Mouse (Mus musculus): ENCODE results near the gene Ccdc69. TPM values are rescaled to one million over a fixed set of nuclear protein-coding genes. Genes with fewer than 3 reads are reported as not detected.
A peak's percentile ranks its signal among the peaks of the same experiment; 100 is the strongest.

Gene Ccdc69
- polyA plus RNA-seq, 1 experiment from 2014 or later, result 0.20 TPM

DNA sequence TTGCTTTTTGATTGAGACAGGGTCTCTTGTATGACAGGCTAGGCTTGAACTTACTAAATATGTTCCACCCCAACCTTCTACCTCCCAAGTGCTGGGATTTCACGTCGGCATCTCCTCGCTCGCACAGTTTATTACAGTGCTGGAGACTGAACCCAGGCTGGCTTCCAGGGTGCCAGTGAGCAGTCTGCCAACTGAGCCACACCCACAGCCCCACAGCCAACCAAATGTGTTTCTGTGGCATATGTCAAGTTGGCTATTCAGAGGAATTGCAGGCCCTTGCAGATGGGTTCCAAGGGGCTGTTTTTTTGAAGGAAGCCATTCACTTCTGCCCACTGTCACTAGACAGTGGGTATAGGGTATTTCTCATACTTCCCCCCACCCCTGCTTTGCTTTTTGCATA is 52.0 kb downstream of the Ccdc69 start:
- H3K4me3 ChIP-seq (ENCODE audit: low read depth, low read length), result no peak overlapping the region
- 69% methylated on average over 4 of the region's 4 CpGs for WGBS
- no peak overlapping the region for H3K27ac ChIP-seq (ENCODE audit: low read depth, low read length)
- no peak overlapping the region for H3K4me2 ChIP-seq (ENCODE audit: low read length)
- H3K27me3 ChIP-seq (replicated peaks; ENCODE audit: control insufficient read depth, insufficient read depth, low read length), result no peaks in the 10 kb centered on the region
- H3K9ac ChIP-seq (ENCODE audit: low read length), result no peak overlapping the region
- H3K4me1 ChIP-seq (ENCODE audit: control insufficient read depth, insufficient read depth, low read length), result peaks cover 39% of the 10 kb centered on the region
- DNase-seq (ENCODE audit: low spot score), result peak; percentile 57
- ATAC-seq, result peak; percentile 33; the same call in 1 of the 2 replicates
- H3K36me3 ChIP-seq (ENCODE audit: control insufficient read depth, insufficient read depth, low read length), result no peaks in the 10 kb centered on the region
- no peaks in the 10 kb centered on the region for H3K9me3 ChIP-seq (replicated peaks; ENCODE audit: control insufficient read depth, low read length)

GRCm38 (mm10) chr11:55023583-55023982 is 54.3 kb downstream of the Ccdc69 start:
- peak; percentile 37 for ATAC-seq
- 52% methylated on average over 3 of the region's 3 CpGs for WGBS
- Histone ChIP-seq H3K36me3 (ENCODE audit: control insufficient read depth, insufficient read depth, low read length) (no peaks in the 10 kb centered on the region), H3K4me2 (ENCODE audit: low read length) (peak overlapping the region; percentile 39), H3K4me3 (ENCODE audit: low read depth, low read length) (no peak overlapping the region), H3K27ac (ENCODE audit: low read depth, low read length) (peak overlapping the region; percentile 96), H3K9me3 (replicated peaks; ENCODE audit: control insufficient read depth, low read length) (no peaks in the 10 kb centered on the region), H3K27me3 (replicated peaks; ENCODE audit: control insufficient read depth, insufficient read depth, low read length) (no peaks in the 10 kb centered on the region), H3K4me1 (ENCODE audit: control insufficient read depth, insufficient read depth, low read length) (peaks cover 39% of the 10 kb centered on the region), H3K9ac (ENCODE audit: low read length) (no peak overlapping the region; the same call in 1 of the 2 replicates)
- no peak for DNase-seq (ENCODE audit: low spot score)

DNA sequence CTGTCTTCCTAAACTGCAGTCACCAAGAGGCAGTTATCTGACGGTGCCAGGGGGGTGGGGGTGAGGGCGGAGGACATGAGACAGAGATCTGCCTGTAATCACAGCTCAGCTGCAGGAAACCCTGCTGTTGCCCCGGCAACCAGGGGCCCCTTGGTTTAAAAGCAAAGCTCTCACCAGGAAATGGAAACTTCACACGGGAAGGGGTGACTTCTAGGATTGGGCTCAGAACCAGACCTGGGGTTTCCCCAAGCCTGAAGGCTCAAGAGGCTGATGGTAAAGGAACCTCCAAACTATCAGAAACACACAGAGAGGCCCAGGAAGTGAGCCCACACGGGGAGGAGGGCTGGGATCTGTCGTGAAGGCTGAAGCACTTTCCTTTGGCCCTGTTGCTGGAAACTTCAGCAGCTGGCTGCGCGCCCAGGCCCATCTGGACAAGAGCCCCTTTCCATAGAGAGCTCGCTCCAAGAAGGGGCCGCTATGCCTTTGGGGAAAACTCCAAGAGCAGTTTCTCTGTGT is 54.8 kb downstream of the Ccdc69 start:
- Histone ChIP-seq H3K4me1 (ENCODE audit: control insufficient read depth, insufficient read depth, low read length) (peaks cover 39% of the 10 kb centered on the region), H3K9ac (ENCODE audit: low read length) (0 out of 2 replicates have a peak overlapping the region, but pooled peaks have one; percentile 14), H3K27me3 (replicated peaks; ENCODE audit: control insufficient read depth, insufficient read depth, low read length) (no peaks in the 10 kb centered on the region), H3K4me3 (ENCODE audit: low read depth, low read length) (no peak overlapping the region), H3K4me2 (ENCODE audit: low read length) (peak overlapping the region; percentile 39), H3K36me3 (ENCODE audit: control insufficient read depth, insufficient read depth, low read length) (no peaks in the 10 kb centered on the region), H3K9me3 (replicated peaks; ENCODE audit: control insufficient read depth, low read length) (no peaks in the 10 kb centered on the region), H3K27ac (ENCODE audit: low read depth, low read length) (peak overlapping the region; percentile 96)
- peak; percentile 87 for ATAC-seq
- DNase-seq (ENCODE audit: low spot score), result peak; percentile 92
- WGBS, result 3% methylated on average over 10 of the region's 10 CpGs

DNA sequence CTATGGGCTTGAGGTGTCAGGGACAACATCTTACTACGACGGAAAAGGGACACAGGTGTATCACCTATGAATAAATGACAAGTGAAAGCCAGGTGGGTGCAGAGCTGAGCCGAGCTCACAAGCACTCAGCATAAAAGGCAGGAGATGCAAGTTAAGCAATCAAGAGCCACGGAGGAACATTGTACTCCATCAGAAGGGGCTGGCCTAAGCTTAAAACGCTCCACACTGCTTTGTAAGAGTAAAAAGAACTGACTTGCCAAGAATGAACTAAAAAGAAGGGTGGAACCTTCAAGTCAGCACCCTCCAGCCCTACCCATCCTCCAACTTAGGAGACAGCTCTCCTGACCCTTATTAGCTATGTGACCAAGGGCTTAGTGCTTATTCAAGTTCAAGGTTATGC is 55.4 kb downstream of the Ccdc69 start:
- ATAC-seq, result no peak
- Histone ChIP-seq H3K27ac (ENCODE audit: low read depth, low read length) (peak overlapping the region; percentile 96), H3K9ac (ENCODE audit: low read length) (no peak overlapping the region), H3K4me1 (ENCODE audit: control insufficient read depth, insufficient read depth, low read length) (peaks cover 39% of the 10 kb centered on the region), H3K27me3 (replicated peaks; ENCODE audit: control insufficient read depth, insufficient read depth, low read length) (no peaks in the 10 kb centered on the region), H3K9me3 (replicated peaks; ENCODE audit: control insufficient read depth, low read length) (no peaks in the 10 kb centered on the region), H3K4me3 (ENCODE audit: low read depth, low read length) (no peak overlapping the region), H3K4me2 (ENCODE audit: low read length) (peak overlapping the region; percentile 39), H3K36me3 (ENCODE audit: control insufficient read depth, insufficient read depth, low read length) (no peaks in the 10 kb centered on the region)
- 55% methylated on average over 5 of the region's 5 CpGs for WGBS
- no peak for DNase-seq (ENCODE audit: low spot score)

DNA sequence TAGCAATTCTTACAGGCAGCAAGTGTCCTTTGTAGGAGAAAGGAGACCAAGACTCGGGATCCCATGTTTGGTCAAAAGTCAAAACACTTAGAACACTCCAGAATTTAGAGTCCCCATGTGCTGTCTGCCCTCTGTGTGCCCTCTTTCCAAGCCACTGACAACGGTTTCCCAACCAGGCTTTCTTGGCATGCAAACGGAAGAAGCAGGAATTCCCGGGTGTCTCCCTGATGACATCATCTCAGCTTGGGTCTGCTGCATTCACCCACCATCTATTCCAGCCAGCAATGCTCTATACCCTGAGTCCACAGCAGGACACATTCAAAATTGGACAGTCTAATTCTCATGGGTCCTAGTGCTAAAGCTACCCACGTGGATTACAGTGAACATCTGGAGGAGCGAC is 56.1 kb downstream of the Ccdc69 start:
- Histone ChIP-seq H3K27ac (ENCODE audit: low read depth, low read length) (peak overlapping the region; percentile 96; the same call in 1 of the 2 replicates), H3K9me3 (replicated peaks; ENCODE audit: control insufficient read depth, low read length) (no peaks in the 10 kb centered on the region), H3K36me3 (ENCODE audit: control insufficient read depth, insufficient read depth, low read length) (no peaks in the 10 kb centered on the region), H3K27me3 (replicated peaks; ENCODE audit: control insufficient read depth, insufficient read depth, low read length) (no peaks in the 10 kb centered on the region), H3K4me2 (ENCODE audit: low read length) (no peak overlapping the region), H3K4me1 (ENCODE audit: control insufficient read depth, insufficient read depth, low read length) (peaks cover 39% of the 10 kb centered on the region), H3K9ac (ENCODE audit: low read length) (no peak overlapping the region), H3K4me3 (ENCODE audit: low read depth, low read length) (no peak overlapping the region)
- DNase-seq (ENCODE audit: low spot score) (no peak), ATAC-seq (no peak)
- 65% methylated on average over 6 of the region's 6 CpGs for WGBS

DNA sequence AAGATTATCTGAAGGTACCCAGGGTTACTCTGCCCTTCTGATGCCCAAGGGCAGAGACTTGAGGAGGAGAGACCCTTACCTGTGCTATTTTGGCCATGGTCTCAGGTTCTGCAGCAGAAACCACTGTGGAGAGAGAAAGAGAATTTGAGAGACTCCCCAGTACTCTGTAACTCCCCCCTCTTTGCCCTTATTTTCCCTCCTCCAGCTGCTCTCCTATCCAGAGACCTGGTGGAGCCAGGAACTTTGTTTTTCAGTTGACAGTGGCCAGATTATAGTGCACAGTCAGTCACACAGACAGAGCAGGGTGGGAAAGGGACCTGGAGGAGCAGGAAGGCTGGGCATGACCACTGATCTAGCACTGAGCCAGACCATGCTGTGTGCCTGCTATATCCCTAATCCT is 56.5 kb downstream of the Ccdc69 start:
- no peak overlapping the region for H3K4me2 ChIP-seq (ENCODE audit: low read length)
- peaks cover 39% of the 10 kb centered on the region for H3K4me1 ChIP-seq (ENCODE audit: control insufficient read depth, insufficient read depth, low read length)
- H3K9ac ChIP-seq (ENCODE audit: low read length), result no peak overlapping the region
- DNase-seq (ENCODE audit: low spot score) (no peak), ATAC-seq (no peak)
- H3K27me3 ChIP-seq (replicated peaks; ENCODE audit: control insufficient read depth, insufficient read depth, low read length), result no peaks in the 10 kb centered on the region
- H3K9me3 ChIP-seq (replicated peaks; ENCODE audit: control insufficient read depth, low read length), result no peaks in the 10 kb centered on the region
- no peaks in the 10 kb centered on the region for H3K36me3 ChIP-seq (ENCODE audit: control insufficient read depth, insufficient read depth, low read length)
- H3K4me3 ChIP-seq (ENCODE audit: low read depth, low read length), result no peak overlapping the region
- no peak overlapping the region for H3K27ac ChIP-seq (ENCODE audit: low read depth, low read length)

DNA sequence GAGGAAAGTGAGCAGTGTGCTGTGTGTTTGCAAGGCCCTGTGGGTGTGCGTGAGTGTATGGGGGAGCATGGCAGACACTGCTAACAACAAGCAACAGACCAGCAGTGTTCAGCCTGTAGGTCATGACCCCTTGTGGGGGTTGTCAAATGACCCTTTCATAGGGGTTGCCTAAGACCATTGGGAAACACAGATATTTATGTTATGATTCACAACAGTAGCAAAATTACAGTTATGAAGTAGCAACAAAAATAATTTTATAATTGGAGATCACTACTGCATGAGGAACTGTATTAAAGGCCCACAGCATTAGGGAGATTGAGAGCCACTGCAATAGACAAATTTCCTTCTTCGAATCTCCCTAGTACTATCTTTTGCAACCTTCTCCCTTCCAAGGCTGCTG is 58.2 kb downstream of the Ccdc69 start:
- DNase-seq (ENCODE audit: low spot score) (no peak), ATAC-seq (no peak)
- no peaks in the 10 kb centered on the region for H3K9me3 ChIP-seq (replicated peaks; ENCODE audit: control insufficient read depth, low read length)
- no peak overlapping the region for H3K4me2 ChIP-seq (ENCODE audit: low read length)
- no peak overlapping the region for H3K9ac ChIP-seq (ENCODE audit: low read length)
- H3K4me1 ChIP-seq (ENCODE audit: control insufficient read depth, insufficient read depth, low read length), result peaks cover 45% of the 10 kb centered on the region
- no peaks in the 10 kb centered on the region for H3K27me3 ChIP-seq (replicated peaks; ENCODE audit: control insufficient read depth, insufficient read depth, low read length)
- H3K36me3 ChIP-seq (ENCODE audit: control insufficient read depth, insufficient read depth, low read length), result no peaks in the 10 kb centered on the region
- H3K4me3 ChIP-seq (ENCODE audit: low read depth, low read length), result no peak overlapping the region
- WGBS, result 90% methylated on average over 2 of the region's 2 CpGs
- H3K27ac ChIP-seq (ENCODE audit: low read depth, low read length), result no peak overlapping the region

DNA sequence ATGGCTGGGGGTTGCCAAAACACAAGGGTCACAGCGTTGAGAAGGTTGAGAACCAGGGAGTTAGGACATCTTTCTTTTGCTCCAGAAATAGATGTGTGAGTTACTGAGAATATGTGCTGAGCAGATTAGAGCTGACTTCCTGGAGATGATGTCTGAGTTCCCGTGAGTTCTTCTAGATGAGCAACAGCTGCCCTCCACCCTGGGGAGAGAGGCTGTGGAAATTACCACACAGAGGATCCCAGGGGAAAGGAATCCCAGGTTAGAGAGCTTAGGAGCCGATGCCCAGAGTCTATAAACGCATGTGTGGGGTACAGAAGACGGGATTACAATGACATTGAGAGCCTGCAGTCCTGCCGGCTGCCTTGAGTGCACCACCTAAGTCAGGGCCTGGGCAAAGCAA is 59.9 kb downstream of the Ccdc69 start:
- WGBS, result 90% methylated on average over 6 of the region's 6 CpGs
- Histone ChIP-seq H3K36me3 (ENCODE audit: control insufficient read depth, insufficient read depth, low read length) (no peaks in the 10 kb centered on the region), H3K4me3 (ENCODE audit: low read depth, low read length) (no peak overlapping the region)

GRCm38 (mm10) chr11:55017201-55017600 is 60.7 kb downstream of the Ccdc69 start:
- no peak for ATAC-seq
- H3K4me1 ChIP-seq (ENCODE audit: control insufficient read depth, insufficient read depth, low read length), result peaks cover 21% of the 10 kb centered on the region
- H3K27ac ChIP-seq (ENCODE audit: low read depth, low read length), result no peak overlapping the region
- no peak overlapping the region for H3K9ac ChIP-seq (ENCODE audit: low read length)
- DNase-seq (ENCODE audit: low spot score), result no peak
- H3K36me3 ChIP-seq (ENCODE audit: control insufficient read depth, insufficient read depth, low read length), result no peaks in the 10 kb centered on the region
- 83% methylated on average over 2 of the region's 2 CpGs for WGBS
- H3K27me3 ChIP-seq (replicated peaks; ENCODE audit: control insufficient read depth, insufficient read depth, low read length), result no peaks in the 10 kb centered on the region
- no peak overlapping the region for H3K4me2 ChIP-seq (ENCODE audit: low read length)
- H3K9me3 ChIP-seq (replicated peaks; ENCODE audit: control insufficient read depth, low read length), result no peaks in the 10 kb centered on the region
- no peak overlapping the region for H3K4me3 ChIP-seq (ENCODE audit: low read depth, low read length)

More for the DNA sequence above, 59.9 kb downstream of the Ccdc69 start:
- no peak overlapping the region for H3K9ac ChIP-seq (ENCODE audit: low read length)
- ATAC-seq (no peak), DNase-seq (ENCODE audit: low spot score) (no peak)
- no peak overlapping the region for H3K27ac ChIP-seq (ENCODE audit: low read depth, low read length)
- peaks cover 30% of the 10 kb centered on the region for H3K4me1 ChIP-seq (ENCODE audit: control insufficient read depth, insufficient read depth, low read length)
- no peaks in the 10 kb centered on the region for H3K9me3 ChIP-seq (replicated peaks; ENCODE audit: control insufficient read depth, low read length)
- H3K27me3 ChIP-seq (replicated peaks; ENCODE audit: control insufficient read depth, insufficient read depth, low read length), result no peaks in the 10 kb centered on the region
- no peak overlapping the region for H3K4me2 ChIP-seq (ENCODE audit: low read length)
